Mouse (Mus musculus): ENCODE results near the gene Ppp1r16b.

DNA sequence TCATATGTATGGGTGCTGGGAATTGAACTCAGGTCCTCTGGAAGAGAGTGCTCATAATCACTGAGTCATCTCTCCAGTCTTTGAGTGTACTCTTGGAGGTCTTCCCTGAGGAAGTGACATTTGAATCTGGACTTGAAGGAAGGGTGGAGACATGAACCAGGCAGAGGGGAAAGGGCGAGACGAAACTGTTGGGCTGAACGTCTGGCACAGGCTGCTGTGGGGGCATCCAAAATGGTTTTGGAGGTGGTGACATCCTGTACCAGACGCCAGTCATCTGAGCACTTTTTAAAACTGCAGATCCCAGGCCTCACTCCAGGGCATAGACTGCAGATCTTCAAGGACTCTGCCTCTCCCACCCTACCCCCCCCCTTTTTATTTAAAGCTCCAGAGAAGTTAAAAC, 9.4 kb upstream of the Ppp1r16b start:
- no peak for TF ChIP-seq NRF1 (IDR thresholded peaks at IDR 0.05; ENCODE audit: insufficient read depth, low read depth, low read length, poor library complexity, severe bottlenecking)
- no peak for TF ChIP-seq E2F4 (IDR thresholded peaks at IDR 0.05; ENCODE audit: borderline replicate concordance, low read depth, low read length)
- TF ChIP-seq MAFK (IDR thresholded peaks at IDR 0.05; ENCODE audit: borderline replicate concordance, low read depth, low read length), result no peak
- no peak for TF ChIP-seq POLR2AphosphoS2 (IDR thresholded peaks at IDR 0.05; ENCODE audit: low read length)
- no peak for TF ChIP-seq CTCF (IDR thresholded peaks at IDR 0.05 in 2 of 3, conservative IDR thresholded peaks at IDR 0.05 in 1 of 3; ENCODE audit: control insufficient read depth in 1 of 3, insufficient read depth in 1 of 3, low read depth in 2 of 3, low read length in 3 of 3, poor library complexity in 1 of 3, severe bottlenecking in 1 of 3)
- TF ChIP-seq POLR2A (IDR thresholded peaks at IDR 0.05; ENCODE audit: control insufficient read depth in 1 of 2, insufficient read depth in 1 of 2, low read depth in 1 of 2, low read length in 2 of 2, poor library complexity in 1 of 2), result no peak
- no peak for TF ChIP-seq MXI1 (IDR thresholded peaks at IDR 0.05; ENCODE audit: low read depth, low read length)
- TF ChIP-seq CHD1 (IDR thresholded peaks at IDR 0.05; ENCODE audit: low read depth, low read length), result no peak
- no peak for TF ChIP-seq USF1 (IDR thresholded peaks at IDR 0.05; ENCODE audit: low read depth, low read length)
- no peak for TF ChIP-seq BHLHE40 (IDR thresholded peaks at IDR 0.05; ENCODE audit: borderline replicate concordance, low read depth, low read length)
- TF ChIP-seq HCFC1 (IDR thresholded peaks at IDR 0.05; ENCODE audit: low read depth, low read length), result no peak
- no peak for TF ChIP-seq EP300 (IDR thresholded peaks at IDR 0.05; ENCODE audit: low read depth in 1 of 2, low read length in 2 of 2)
- TF ChIP-seq NELFE (IDR thresholded peaks at IDR 0.05; ENCODE audit: low read depth, low read length), result no peak
